Mouse (Mus musculus) olfactory bulb, adult 2 months (tissue): ENCODE data around the gene Spata13.

ENCODE experiments used
- CTCF ChIP-seq: fragments of 200-500 bp; IDR thresholded peaks from 2 replicates; pipeline ENCODE4 v1.5.1; 2012; ENCODE audit warnings: low read depth, mild to moderate bottlenecking, low read length, moderate library complexity; ENCODE audit not compliant: insufficient read depth
- POLR2A ChIP-seq: fragments of 200-500 bp; IDR thresholded peaks from 2 replicates; pipeline ENCODE4 v1.6.1; 2012; ENCODE audit warnings: mild to moderate bottlenecking, low read depth, low read length, moderate library complexity; ENCODE audit not compliant: insufficient read depth

- TF ChIP-seq CTCF (no peak), POLR2A (no peak)
Measured at GRCm38 (mm10) chr14:60732787-60733186, 99.0 kb downstream of the Spata13 start.
